Mouse (Mus musculus) heart, postnatal 25 days (tissue): ENCODE measurements around the gene Nsfl1c. TPM values are rescaled to one million over a fixed set of nuclear protein-coding genes. Genes with fewer than 3 reads are reported as not detected.
A peak's percentile ranks its signal among the peaks of the same experiment; 100 is the strongest.

Source experiments
- DNase-seq: peaks from one replicate; pipeline ENCODE4 v3.0.0; 2022; ENCODE audit warnings: low spot score
- intact Hi-C: fragments of 180-260 bp; cut with DNase I; formaldehyde crosslinking; loops from one replicate; pipeline ENCODE4 v1.15.1; 2025
- total RNA-seq, 2 experiments: library from RNA; stranded (reverse); gene quantifications; 2 replicates each; pipeline ENCODE4 v1.2.3; 2021

The Nsfl1c gene
- total RNA-seq, 2 experiments from 2014 or later, result 78.5 to 80.0 TPM

DNA sequence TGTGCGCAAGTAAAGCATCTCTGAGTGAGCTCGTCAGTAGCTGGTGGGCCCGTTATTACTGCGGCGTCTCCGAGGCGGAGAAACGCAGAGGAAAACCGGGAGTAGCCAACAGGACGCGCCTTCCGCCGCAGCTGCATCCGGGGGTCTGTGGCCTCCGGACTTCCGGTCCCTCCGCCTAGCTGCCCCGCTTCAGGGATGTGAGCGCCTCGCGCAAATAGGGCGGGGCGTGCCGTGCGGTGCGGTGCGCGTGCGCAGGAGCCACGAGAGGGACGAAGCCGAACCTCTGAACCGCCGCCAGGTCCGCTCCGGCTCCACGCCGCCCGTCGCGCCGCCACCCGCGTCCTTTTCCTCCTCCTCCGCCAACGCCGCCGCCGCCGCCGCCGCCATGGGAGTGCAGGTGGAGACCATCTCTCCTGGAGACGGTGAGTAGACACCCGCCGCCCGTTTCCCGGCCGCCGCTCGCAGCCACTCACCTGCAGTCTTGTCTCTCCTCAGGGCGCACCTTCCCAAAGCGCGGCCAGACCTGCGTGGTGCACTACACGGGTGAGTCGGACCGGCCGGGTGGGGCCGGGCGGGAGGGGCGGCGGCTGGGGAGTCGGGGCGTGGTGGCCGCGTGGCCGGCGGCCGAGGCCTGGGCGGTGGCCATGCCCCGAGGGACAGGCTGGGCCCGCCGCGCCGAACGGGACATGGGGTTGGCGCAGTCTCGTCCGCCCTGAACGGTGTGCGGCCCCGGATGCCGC is 48.5 kb downstream of the Nsfl1c start, which contains the start of gene Fkbp1a:
Gene Fkbp1a, plus strand, starts transcription at position 161 of the 740 bp plus-strand sequence.
- intact Hi-C loops, result loop anchor here (2.0 to 5.0 kb wide), 2 partner anchors 35 to 48 kb away; partner anchors contain the start of gene Nsfl1c
- DNase-seq, result peak; percentile 97

DNA sequence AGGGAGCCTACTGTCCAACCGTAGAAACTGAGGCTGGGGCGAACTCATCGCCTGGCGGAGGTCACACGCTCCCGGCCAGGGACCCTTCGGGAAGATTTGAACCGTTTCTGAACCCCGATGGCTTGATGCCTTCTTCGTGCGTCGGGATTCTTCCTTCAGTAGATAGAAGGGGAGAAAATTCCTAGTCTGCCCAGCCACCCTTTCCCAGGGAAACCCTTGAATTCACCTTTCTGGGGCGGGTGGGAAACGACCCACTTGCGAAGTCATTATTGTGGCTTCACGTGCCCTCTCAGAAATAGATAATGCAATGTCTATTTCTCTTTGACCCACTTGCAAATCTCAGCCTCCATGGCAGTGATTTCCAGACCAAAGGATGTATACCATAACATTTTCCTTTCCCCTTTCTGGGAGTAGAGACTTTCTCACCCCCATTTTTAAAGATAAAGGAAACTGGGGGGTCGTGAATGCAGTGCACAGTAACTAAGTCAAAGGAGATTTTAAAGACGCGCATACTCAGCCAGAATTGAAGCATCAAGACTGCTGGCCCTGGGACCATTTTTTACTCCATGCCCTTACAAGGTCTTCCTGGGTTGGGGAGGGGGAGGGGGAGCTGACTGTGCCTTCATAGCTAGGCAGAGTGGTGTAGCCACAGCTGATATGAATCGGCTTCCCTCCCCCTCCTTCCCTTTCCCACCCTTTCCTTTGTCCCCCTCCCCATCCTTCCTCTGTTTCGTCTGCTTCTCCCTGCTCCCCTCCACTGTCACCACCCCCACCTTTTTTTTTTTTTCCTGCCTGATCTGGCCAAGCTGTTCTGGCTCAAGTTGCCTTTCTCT is 49.3 kb downstream of the Nsfl1c start:
- DNase-seq, result peak; percentile 34
- intact Hi-C loops, result loop anchor here (2.0 to 5.0 kb wide), 2 partner anchors 34 to 48 kb away; partner anchors contain the start of gene Nsfl1c

DNA sequence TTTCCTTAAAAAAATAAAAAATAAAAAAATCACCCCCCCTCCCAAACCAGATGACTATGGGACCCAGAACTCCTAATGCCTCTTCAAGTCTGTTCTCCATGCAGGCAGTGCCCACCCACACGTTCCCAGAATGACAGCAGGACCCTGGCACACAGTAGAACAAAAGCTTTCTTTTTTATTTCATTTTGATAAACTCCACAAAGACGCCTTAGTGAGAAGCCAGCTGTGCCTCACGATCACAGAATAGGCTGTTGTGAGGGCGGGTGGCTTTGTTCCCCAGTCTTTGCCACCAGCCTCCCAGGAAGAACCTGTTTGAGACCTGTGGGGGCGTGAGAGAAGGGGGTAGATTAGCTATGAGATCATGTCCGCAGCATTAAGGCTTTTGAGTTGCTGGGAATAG is 50.7 kb downstream of the Nsfl1c start:
- no peak for DNase-seq
- intact Hi-C loops, result loop anchor here (5.0 kb wide), 1 partner anchor 33 kb away; no protein-coding TSS in a partner anchor

DNA sequence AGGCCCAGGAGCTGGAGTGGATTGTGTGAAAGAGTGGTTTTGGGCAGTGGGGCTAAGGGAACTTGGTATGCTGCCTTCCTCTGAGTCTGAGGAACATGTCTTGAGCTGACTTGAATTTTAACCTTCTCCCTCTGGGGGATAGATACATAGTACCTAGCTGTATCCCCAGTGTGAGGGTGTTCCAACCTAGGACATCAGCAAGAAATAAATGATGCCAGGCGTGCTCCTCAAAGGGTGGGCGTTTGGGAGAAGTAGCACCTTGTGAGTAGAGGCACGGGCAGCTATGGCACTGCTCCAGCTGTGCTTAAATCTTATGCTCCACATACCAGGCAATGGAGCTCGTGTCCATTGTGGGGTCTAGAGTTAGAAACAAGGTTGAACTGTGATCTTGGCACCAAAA is 52.6 kb downstream of the Nsfl1c start:
- intact Hi-C loops, result no loop called here
- DNase-seq, result no peak

DNA sequence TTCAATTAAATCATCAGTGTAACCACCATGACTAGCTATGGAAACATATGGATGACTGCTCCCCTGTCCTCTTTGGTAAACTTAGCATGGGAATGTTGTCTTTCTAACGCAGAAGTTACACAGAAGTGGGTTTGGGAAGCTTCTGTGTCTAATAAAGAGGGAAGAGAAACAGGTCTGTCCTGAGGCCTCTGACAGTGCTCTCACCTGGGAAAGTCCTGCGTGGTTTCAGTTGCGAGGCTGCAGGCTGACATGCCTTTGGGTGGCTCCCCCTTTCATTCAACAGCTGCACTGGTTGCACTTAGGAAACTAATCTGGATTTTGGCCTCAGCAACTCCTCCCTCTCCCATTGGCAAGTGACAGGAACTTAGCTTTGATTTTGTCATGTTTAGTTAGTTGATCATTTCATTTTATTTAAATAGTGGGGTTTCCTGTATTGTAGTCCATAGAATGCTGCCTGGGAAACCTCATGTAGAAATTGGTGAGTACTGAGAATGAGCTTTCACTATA is 55.7 kb downstream of the Nsfl1c start:
- no peak for DNase-seq
- intact Hi-C loops, result no loop called here

Other genes starting within 250 kb of the Nsfl1c start
- not detected for gene 4921509C19Rik, start 18.0 kb upstream of the Nsfl1c start, total RNA-seq
- 100 to 1,000 TPM; 240 to 249 TPM for gene Fkbp1a, start 48.3 kb downstream of the Nsfl1c start, total RNA-seq
- gene Sdcbp2, start 78.4 kb downstream of the Nsfl1c start, total RNA-seq, result 1 to 10 TPM; 1.0 to 2.3 TPM
- 1 to 10 TPM; 5.3 TPM for gene Snph, start 138.4 kb downstream of the Nsfl1c start, total RNA-seq
- gene Rad21l, start 174.4 kb downstream of the Nsfl1c start, total RNA-seq, result not detected
- 1 to 10 TPM; 5.3 to 5.7 TPM for gene Tmem74b, start 207.8 kb downstream of the Nsfl1c start, total RNA-seq